Mouse (Mus musculus) embryo, embryonic 10 days (tissue): ENCODE results near the gene Ifit3.
"Not testable (repeated sequence)": the region's sequence is repeated elsewhere in the genome, so short reads cannot be mapped to it uniquely, and the experiment has no call there.

Source experiments
- DNase-seq: peaks from one replicate; pipeline ENCODE4 v3.0.0-alpha.2; 2015; ENCODE audit warnings: low spot score

Gene Ifit3

GRCm38 (mm10) chr19:34587898-34588692 lies 4.8 kb downstream of the Ifit3 start:
- not testable (repeated sequence) for DNase-seq

GRCm38 (mm10) chr19:34588959-34589358 lies 5.6 kb downstream of the Ifit3 start:
- no peak for DNase-seq

DNA sequence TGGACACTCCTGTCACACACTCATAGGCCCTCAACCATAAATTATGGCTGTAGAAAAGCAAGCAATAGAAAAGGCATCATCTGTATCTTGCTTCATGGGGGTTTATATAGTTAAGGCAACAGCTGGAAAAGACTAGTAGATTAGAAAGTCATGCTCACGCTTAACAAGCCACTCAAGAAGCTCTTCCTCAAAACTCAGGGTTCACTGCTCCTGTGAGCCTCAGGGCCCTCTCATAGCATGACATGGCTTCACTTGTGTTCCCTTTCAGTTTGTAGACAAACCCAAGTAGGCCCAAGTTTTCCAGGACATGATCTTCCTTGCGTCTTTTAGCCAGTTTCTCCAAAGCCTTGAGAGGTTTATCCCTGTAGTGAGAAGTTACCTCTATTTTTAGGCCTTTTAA lies 10.1 kb downstream of the Ifit3 start:
- no peak for DNase-seq

DNA sequence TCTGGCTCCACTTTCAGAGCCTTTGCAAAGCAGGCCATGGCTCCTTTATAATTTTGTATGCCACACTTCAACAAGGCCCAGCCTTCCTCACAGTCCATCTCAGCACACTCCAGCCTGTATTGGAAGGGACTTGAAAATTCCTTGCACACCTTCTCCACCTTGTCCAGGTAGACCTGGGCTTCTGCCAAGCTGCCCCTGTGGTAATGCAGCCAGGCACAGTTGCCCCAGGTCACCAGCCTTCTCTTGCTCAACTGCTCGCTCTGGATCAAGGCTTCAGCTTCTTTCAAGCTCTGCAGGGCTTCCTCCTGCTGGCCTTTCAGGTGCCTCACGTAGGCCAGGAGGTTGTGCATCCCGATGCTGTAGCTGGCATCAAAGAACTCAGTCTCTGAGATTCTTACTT lies 11.2 kb downstream of the Ifit3 start:
- DNase-seq = not testable (repeated sequence)

GRCm38 (mm10) chr19:34596811-34597210 lies 13.5 kb downstream of the Ifit3 start:
- no peak for DNase-seq

GRCm38 (mm10) chr19:34598341-34598740 lies 15.0 kb downstream of the Ifit3 start:
- no peak for DNase-seq

DNA sequence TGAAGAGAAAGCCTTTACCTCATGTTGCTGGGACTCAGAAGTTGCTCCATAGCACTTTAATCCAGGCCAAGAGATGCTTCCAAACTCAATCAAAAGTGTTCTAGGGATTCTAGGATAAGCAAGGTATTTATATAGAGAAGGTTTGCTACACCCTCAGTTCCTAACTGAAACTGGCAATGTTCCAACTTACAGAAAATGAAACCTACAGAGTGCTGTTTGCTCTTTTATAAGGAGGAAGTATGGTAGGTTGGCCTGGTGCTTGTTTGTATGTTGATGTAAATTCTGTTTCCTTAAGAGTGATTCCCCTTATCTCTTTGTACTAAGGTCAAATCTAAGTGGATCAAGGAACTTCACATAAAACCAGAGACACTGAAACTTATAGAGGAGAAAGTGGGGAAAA lies 15.9 kb downstream of the Ifit3 start:
- not testable (repeated sequence) for DNase-seq

- not testable (repeated sequence) for DNase-seq
These were observed 18.6 kb downstream of the Ifit3 start, which contains the start of gene Ifit1bl1 for GRCm38 (mm10) chr19:34601888-34602287. Gene Ifit1bl1, minus strand, starts transcription at chr19:34601956.

DNA sequence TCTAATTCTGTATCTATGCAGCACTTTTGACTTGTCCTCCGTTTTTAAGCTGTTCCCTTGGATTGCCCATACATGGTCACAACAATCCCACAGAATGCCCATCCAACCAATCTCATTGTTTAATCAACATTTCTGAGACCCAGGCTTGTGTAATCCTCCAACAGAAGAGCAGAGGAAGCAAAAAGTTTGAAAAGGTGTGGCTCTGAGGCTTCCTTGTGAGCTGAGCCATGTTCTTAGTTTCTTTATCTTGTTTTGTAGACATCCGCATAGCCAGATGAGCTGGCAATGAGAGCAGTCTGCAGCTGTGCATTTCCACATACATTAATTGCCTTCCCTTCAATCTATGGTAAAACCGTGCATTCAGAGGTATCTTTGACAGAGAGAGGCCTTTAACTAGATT lies 22.1 kb downstream of the Ifit3 start:
- DNase-seq = no peak

GRCm38 (mm10) chr19:34607237-34608051 lies 24.1 kb downstream of the Ifit3 start, which contains the start of gene Ifit3b:
Gene Ifit3b, plus strand, starts transcription at chr19:34607970.
- DNase-seq = not testable (repeated sequence)

- not testable (repeated sequence) for DNase-seq
These were observed 26.8 kb downstream of the Ifit3 start for GRCm38 (mm10) chr19:34610118-34610517.

DNA sequence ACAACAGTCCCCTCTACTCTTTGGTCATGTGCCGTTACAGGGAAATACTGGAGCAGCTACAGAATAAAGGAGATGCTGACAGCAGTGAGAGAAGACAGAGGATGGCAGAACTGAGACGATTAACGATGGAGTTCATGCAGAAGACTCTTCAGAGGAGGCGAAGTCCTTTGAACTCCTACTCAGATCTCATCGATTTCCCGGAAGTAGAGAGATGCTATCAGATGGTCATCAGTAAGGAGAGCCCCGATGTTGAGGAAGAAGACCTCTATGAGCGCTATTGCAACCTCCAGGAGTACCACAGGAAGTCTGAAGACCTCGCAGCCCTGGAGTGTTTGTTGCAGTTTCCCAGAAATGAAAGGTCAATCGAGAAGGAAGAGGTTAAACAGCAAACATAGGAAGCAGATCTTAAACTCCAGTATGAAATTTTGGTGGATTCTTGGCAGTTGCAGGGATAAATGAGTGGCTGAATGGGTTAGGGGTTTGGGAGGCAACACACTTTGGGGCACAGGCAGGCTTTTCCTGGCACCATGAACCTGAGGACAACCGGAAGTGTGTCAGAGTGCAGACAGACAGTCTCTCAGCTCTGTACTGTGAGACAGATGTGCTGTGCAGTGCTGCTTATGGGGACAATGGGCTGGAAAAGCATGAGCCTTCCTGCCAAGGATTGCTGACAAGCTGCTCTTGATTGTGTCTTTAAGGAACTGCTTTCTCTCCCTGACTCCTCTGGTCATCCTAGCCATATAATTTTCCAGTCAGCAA lies 29.1 kb downstream of the Ifit3 start:
- not testable (repeated sequence) for DNase-seq

- no peak for DNase-seq
These were observed 37.5 kb downstream of the Ifit3 start for GRCm38 (mm10) chr19:34620871-34621270.

- no peak for DNase-seq
These were observed 40.5 kb downstream of the Ifit3 start for GRCm38 (mm10) chr19:34623781-34624180.

GRCm38 (mm10) chr19:34624663-34625062 lies 41.3 kb downstream of the Ifit3 start:
- no peak for DNase-seq

DNA sequence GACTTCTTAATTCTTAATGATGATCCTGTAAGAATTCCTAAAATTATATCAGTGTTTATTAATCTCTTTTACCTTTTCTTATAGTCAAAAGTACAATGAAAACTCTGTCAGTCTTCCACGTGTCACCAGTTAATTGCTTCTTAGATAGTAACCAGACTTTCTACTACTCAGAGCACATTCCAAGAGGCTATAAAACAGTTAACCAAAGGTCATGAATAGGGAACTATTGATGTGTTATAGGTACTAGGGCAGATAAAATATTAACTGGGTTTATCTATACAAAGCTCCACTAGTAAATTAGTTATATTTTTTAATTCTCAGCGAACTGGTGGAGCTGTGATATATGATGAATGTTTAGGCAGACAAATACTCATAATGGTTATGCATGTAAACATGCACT lies 44.2 kb downstream of the Ifit3 start:
- DNase-seq = no peak

GRCm38 (mm10) chr19:34631487-34631886 lies 48.2 kb downstream of the Ifit3 start:
- DNase-seq = no peak

- DNase-seq = no peak
These were observed 50.2 kb downstream of the Ifit3 start for GRCm38 (mm10) chr19:34633484-34633883.

- DNase-seq = peak; percentile 66
These were observed 53.7 kb downstream of the Ifit3 start for GRCm38 (mm10) chr19:34636933-34637557.
